Mouse (Mus musculus) ovary, adult 18-20 months (tissue): ENCODE results near the gene Cbx4.
A peak's percentile ranks its signal among the peaks of the same experiment; 100 is the strongest.

ENCODE experiments used
- DNase-seq: peaks from one replicate; pipeline ENCODE4 v3.0.0; 2022; ENCODE audit warnings: low spot score, mixed read lengths

Cbx4 gene

DNA sequence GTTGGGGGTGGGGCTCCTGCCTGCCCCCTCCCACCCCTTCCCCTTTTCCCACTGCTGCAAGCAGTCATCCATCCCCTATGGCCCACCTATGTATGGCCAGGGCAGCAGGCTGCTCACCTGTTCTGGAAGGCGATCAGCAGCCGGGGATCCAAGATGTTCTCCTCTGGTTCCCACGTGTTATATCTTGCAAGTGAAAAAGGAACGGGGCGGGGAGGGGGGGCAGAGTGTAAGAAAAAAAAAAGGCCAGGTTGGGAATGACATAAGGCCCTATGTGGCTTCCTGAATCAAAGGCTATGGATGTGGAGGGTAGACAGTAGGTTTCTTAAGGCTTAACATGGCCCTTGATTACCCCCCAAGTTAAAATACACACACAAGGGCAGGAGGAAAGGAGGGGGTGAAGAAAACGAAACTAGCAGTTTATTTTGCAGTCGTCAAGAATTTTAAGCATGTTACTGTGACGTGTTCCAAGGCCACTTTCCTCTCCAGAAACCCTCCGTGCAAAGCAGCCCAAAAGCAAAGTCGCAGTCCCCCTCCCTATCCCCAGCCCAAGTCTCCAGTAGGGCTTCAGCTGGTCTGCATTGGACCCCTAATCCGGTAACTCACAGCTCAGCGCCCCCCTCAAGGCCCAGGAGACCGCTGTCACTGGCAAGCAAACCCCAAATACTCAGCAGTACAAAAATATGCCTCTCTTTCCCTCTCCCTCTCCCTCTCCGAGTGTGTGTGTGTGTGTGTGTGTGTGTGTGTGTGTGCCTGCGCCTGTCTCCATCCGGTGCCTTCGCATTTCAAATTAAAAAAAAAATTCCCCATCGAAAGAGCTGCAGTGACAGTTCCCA, 1.4 kb downstream of the Cbx4 start:
- DNase-seq: no peak

DNA sequence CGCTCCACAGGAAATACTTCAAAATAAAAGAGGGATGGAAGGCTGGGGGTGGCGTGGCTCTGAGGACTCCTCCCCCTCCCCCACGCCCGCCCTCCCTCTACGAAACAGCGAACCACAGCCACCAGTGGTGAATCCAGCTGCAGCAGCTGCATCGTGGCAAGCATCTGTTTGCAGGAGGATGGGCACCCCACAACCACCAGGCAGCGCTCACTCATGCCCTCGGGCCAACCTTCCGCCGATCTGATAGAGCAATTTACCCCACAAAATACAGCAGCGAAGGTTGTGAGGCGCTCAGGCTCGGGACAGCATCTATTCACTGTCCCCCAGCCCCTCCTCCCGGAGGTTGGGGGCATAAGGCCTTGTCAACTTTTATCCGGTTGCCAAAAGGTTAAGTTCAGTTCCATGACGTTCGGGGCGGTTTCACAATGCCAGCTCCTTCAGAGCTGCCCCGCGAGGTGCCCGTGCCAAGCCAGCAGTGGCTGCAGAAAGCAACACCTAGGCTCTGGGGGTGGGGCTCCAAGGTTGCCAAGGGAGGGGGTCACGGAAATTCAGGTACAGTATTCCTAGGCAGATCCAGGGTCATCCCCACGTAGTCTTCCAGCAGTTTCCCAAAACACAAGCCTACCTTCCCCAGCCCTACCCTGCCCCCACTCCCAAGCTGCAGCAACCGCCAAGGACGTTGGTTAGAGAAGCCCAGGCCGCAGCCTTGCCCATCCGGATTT, 2.1 kb downstream of the Cbx4 start:
- DNase-seq: peak; percentile 70

DNA sequence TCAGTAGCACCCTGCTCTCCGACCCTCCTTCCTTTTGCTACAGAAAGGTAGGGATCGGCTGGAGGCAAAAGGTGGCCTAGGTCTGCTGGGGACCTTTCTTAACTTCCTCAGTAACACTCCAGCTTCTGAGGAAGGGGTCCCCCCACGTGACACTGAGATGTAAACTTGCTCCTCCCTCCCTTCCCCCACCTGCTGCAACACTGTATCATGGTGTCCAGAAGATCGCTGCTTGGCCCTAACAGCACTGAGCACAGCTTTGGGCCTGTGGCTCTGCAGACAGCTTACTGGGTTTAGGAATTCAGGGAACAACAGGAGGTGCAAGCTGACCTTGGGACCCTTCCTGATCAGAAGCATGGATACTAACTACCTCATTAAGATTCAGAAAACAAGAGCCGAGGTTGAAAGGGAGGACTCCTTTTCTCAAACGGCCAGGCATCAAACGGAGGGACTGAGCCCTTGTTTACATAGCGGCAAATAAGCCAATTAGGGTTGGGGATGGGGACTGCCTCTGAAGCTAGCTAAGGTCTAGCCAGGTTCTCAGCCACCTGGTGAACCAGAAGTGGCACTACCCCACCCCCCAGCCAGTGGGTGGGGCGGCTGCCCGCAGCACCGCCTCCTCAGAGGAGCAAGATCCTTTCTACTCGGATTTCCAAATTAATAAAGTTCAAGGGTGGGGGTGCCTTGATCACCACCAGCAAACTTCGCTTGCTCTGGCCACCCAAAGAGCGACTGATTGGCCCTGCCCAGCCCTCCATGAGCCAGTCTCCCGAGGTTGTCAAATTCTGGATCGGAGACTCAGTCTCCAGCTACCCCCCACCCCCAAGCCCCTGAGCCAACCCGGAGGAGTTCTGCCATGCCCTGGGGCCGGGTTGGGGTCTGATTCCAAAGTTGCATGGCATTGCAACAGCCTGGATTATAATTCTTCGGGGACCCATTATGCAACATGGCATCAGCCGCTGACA, 3.1 kb downstream of the Cbx4 start:
- no peak for DNase-seq

DNA sequence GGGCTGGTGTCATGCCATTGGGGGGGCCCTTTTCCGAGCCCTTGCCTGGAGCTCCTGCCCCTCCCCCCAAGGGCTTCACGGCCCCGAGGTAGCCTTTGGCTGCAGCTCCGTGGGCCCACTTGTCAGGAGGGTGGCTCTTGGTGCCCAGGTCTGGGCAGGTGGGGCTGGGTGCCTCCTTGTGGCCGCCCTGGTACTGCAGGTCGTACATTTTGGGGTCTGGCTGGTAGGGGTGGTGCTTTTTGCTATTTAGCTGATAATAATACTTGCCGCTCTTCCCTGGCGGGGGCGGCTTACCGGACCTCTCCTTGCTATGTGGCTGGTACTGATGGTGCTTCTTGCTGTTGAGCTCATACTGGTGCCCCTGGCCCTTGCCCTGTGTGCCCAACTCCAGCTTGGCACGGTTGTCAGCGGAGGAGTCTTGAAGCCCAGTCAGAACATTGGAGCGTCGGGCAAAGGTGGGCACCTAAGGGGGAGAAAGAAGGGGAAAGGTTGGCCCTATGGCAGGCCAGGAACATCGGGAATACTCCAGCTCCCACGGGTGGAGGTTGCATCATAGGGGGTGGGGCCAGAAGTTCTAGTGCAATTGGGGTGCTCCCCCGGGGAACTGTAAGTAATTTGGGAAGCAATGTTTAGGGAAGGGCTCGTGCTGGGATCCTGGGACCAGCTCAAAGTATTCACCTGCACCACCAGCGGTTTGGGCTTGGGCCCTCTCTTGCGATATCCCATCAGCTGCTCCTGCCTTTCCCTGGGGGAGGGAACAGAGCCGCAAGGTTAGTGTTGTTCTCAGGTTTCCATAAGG, 4.0 kb downstream of the Cbx4 start:
- peak; percentile 24 for DNase-seq

DNA sequence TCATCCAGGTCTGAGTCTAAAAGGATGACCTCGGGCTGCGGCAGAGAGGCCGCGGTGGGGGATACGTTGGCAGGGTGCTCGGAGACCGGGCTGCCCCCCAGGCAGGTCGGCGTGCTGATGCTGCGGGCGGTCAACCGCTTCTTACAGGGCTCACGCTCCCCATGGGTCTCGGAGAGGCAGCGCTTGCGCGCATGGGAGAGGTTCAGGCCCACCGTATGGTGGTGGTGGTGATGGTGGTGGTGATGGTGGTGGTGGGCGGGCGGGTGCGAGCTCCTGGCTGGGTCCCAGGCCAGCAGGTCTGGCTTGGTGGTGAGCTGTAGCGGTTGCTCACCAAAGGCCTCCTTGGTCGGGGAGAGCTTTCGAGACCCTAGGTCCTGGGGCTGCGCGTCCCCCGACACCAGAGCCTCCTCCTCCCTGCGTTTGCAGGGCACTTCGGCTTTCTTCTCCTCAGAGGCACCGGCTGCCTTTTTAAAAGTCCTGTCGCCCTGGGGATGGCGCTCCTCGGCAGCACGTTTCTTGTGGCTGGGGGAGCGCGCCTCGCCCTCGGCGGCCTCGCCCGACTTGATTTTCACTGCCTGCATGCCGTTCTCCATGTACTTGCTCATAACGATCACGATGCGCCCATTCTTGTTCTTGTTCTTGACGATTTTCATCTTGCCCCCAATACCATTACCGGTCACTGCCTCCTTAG, 4.7 kb downstream of the Cbx4 start:
- no peak for DNase-seq

DNA sequence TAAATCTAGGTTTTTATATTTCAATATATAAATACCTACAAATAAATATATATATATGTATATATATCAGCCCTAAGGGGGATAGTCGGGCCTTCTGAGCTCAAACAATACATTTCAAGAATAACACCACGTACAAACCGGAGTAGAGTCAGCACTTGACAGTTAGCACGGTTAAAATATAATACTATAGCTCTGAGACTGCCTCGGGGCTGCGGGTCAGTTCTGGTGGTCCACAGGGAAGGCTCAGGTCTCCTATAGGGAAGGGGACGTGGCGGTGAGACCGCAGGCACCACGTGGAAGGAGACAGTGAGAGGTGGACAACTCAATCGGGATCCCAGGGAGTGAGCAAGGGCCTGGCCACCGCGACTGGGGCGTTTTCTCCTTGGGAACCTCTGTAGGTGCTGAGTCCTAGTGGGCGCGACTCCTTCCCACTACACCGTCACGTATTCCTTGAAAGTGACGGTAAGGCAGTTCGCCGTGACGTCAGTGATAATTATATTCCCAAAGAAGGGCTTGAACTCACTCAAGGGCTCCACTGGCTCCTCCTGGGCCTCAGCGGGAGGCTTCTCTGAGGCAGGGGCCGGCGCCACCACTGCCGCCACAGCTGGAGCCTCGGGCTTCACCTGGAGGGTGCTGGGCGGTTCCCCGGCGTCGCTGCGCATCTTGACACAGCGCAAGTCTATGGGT, 5.4 kb downstream of the Cbx4 start:
- no peak for DNase-seq

DNA sequence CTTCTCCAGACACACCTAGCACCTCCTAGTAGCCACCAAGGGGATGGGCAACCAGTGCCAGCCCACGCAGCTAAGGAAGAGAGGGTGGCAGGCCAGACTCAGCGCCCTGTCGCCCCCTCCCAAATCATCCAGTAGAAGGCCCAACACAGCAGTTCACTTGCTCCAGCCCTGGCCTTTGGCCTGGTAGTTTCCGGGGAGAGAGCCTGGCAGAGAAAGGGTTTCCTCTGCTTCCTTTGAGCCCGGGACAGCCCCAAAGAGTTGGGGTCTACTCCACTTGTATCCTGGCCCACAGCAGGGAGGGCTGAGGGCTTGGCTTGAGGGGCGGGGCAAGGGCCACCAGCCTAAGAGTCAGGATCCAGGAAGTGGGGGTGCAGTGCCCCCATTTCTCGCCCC, 6.6 kb downstream of the Cbx4 start:
- DNase-seq: no peak

DNA sequence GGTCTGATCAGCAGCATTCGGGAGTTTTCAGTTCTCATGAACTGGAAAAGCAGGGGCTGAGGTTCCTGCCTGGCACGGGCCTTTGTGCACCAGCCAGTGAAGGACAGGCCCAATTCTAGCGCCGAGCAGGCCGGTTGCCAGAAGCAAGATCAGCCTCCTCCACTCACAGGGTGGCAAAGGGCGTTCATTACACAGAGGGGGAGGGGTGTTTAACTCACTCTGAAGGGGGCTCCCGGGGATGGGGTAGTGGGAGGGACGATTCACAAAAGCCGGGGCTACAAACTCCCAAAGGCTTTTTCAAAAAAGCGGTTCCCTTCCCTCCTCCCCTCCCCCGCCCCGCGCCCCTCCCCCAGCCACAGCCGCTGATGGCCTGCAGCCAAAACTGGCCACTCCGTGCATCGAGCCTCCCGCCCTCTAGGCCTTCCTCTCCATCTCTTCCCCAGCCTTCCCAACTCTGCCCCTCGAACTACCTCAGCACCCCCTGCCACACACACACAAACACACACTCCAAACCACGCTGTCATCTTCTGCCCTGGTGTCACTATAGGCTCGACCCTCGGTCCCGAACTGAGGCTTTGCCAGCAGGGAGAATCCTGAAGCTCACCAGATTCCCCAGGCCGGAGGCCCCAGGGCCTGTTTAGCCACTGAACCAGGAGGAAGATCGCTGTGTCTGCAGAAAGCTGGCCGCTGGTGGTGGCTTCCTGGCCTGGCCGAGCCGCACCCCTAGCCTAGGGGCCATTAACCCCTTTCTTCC, 7.2 kb downstream of the Cbx4 start:
- peak; percentile 77 for DNase-seq

DNA sequence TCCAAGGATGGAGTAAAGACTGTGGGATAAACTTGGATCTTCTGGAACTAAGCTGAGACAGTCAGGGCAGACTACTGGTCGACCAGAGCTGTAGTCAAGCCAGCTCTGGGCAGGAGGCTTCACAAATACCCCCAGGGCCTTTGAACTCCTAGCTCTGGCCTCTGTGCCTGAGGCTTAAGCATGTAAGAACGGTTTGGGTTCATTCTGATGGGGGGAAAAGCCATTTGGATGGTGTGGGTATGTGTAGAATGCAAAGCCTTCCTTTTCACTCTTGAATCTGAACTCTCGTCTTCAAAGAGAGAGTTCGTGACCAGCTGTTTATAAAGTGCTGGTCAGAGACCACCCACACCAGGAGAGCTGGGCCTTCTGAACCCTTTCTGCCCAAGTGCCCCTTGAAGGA, 8.3 kb downstream of the Cbx4 start:
- DNase-seq: no peak

DNA sequence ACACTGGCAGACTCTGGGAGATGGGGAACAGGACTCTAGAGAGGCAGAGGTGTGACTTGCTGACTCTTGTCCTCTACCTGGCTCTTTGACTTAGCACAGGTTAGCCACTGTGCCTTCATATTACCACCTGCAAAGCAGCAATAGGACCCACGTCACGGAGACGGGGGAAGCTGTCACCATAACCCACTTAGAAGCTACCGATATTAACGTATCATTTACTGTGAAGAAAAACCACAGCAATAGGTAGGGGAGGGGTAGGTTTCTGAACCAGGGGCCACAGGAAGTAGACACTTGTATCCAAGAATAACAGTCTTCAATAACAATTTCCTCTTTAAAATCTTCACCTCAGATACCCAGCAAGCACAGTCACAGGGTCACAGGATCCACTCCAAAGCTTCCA, 10.2 kb downstream of the Cbx4 start:
- DNase-seq: no peak

DNA sequence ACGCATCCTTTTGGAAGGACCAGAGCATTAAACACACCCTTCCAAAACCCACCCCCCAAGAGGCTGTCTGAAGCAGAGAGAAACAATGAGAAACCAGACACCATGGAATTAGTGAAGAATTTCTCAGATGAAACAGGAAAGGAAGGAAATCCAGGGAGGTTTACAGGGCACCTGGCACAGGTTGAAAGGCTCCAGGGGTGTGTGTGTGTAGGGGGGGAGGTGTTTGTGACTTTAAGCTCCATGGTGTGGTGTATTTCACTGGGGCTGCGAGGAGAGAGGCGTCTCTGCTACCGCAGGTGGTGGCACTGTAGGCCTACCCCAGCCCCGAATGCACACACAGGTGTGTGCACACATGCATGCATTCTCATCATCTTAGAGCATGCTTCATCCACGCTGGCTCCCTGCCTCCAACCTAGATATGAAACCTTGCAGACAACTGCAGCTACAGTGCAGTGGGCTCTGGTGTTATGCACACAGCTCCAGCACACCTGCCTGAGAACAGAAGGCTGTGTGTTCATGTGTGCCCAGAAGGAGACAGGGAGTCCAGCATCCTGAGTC, 12.1 kb downstream of the Cbx4 start:
- DNase-seq: no peak

DNA sequence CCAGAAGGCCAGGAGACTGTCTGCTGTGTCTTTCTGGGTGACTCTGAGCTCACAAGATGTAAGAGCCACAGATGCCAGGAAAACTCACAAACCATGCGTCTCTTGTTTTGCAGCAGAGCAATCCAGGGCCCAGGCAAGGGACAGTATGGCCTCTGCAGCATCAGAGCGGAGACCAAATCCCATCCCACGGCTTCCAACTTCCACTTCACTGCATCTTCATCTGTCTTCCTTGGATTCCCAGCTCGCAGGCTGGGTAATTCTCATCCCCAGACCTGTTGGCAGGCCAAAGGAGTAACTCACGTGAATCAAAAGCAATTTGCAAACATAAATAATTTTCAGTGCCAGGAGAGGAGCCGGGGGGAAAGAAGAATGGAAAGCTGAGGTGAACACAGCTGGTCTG, 13.0 kb downstream of the Cbx4 start:
- DNase-seq: no peak

DNA sequence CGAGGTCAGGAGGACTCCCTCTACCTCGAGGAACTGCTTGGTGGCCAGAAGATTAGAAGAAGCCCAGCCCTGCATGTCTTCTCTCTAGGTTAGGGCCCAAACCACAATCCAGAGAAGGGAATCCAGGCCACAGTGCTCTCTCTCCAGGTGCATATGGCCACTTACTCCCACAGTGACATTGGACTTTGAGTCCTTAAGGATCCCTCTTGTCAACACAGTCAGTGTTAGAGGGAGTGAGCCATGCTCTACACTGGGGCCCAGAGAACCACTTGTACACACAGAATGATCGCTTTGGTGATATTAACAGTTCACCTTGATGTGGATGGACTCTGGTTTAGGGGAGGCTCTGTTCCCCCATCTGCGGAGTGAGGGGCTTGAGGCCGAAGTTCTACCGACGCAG, 13.8 kb downstream of the Cbx4 start:
- DNase-seq: no peak

DNA sequence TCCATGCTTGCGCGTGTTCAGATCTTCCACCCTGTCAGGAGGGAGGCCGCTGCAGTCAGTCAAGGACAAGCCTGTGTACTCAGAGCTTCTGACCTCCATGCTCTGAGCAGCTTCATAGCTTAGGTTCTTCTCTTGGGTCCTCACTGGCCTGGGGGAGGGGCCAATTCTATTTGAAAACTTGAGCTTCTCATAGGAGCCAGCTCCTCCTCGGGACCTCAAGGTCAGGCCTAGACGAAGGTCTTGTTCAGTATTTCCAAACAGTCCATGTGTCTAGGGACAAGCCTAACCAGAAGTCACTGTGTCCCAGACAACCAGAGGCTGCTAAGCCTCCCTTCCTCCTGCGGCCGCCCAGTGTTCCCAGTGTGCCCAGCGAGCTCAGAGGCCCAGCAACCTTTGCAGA, 19.2 kb downstream of the Cbx4 start:
- peak; percentile 80 for DNase-seq

DNA sequence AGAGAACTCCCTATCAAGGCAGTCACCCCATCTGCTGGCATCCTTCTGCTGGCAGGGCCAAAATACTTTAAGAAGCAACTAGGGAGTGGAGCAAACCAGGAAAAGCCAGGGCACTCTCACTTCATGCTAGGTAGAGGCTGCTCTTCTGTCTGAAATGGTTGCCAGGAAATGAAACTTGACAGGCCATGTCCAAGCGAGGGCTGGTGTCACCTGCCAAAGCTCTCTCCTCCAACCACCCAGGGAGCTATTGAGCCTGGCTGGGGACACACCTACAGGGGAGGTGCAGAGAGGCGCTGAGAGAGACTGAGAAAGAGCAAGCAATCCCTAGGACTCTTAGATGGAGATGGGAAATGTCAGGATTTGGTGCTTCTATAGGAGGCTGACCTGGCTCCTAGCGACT, 26.8 kb downstream of the Cbx4 start:
- DNase-seq: no peak

DNA sequence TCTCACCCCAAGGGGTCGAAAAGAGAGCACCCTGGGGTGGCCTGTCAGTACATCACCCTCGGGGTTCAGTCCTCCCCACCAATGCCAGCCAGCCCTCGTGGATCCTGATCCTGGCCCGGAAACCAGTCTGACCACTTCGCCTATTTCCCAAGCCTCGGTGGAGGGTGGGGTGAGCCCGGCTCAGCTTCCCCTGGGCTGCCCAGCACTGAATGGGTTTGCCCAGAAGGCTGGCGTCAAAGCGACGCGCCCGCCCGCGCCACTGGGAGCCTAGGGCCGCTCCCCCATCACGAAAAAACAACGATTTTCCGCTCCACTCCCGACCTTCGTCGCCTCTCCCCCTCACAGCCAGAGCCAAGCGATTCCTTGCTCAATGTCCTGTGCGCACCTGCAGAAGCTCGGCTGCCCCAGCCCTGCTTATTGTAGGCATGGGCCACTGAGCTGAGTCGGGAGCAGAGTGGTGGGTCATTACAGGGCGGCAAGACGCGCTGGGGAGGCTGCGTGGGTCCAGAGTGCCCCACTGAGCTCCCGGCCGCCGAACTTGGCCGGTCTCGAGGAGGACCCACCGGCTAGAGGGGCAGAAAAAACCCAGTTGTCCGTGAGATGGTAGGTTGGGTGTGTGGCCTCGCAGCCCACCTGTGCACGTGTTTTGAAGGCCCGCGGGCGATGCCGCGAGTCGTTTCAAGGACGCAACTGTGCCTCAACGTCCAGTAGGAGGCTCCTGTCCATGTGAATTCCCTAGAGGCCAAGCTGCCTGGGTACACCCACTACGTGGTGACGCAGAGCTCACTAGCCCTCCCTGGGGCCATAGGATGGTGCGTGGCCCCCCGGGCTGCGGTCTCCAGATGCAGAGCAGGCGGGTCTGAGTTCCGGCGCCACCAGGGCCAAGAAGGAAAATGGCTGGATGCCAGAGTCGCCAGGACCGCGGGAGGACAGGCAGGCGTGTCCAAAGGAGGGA, 27.7 kb downstream of the Cbx4 start:
- no peak for DNase-seq

DNA sequence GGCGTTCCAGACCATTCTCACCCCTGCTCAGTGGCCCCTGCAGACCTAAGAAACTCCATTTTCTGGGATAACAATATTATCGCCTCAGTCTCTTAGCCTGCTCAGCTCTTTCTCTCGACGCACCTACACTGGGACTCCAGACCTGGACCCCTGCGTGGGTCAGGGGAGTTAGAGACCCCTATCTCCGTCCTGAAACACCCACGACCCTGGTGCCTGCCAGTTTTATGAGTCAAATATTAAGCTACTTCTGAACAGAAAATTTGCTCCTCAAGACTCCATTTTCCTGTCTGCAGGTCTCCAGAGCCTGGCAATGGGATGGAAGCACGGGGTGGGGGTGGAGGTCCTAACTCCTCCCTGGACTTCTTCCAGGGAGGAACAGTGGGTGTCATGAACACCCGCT, 28.7 kb downstream of the Cbx4 start:
- DNase-seq: no peak
